Mouse (Mus musculus) CH12.LX (cell line): ENCODE results near the gene Timm29. TPM values are rescaled to one million over a fixed set of nuclear protein-coding genes. Genes with fewer than 3 reads are reported as not detected.

Source experiments
- DNase-seq: peaks from one replicate; pipeline ENCODE4 v3.0.0-alpha.2; 2013; ENCODE audit errors: extremely low read depth
- H3K27ac ChIP-seq: 2 replicates; pipeline ENCODE4 v1.5.1; 2012; ENCODE audit warnings: low read depth, mild to moderate bottlenecking, control low read depth, moderate library complexity; ENCODE audit not compliant: insufficient read depth
- H3K27me3 ChIP-seq: replicated peaks from 2 replicates; pipeline ENCODE3; 2012; ENCODE audit warnings: inconsistent platforms
- H3K36me3 ChIP-seq, 2 experiments: replicated peaks in 1 of 2; 2 replicates each; pipeline versions ENCODE3 to v1.6.1; 2012; ENCODE audit warnings: inconsistent platforms in 1 of 2, low read length in 1 of 2, mild to moderate bottlenecking in 1 of 2, mixed read lengths in 1 of 2, moderate library complexity in 1 of 2; ENCODE audit not compliant: control insufficient read depth in 1 of 2, insufficient read depth in 1 of 2
- H3K4me1 ChIP-seq, 2 experiments: 2 replicates each; pipeline ENCODE4 v1.6.1; 2012; ENCODE audit warnings: inconsistent platforms in 1 of 2, moderate library complexity in 1 of 2; ENCODE audit not compliant: insufficient read depth in 2 of 2, control insufficient read depth in 1 of 2
- H3K4me2 ChIP-seq: 2 replicates; pipeline ENCODE4 v1.6.1; 2012; ENCODE audit warnings: low read depth, mild to moderate bottlenecking, control low read depth; ENCODE audit not compliant: poor library complexity, insufficient read depth, severe bottlenecking
- H3K4me3 ChIP-seq, 3 experiments: fragments of 150-350 bp in 1 of 3; sonication (generic) in 1 of 3; replicated peaks in 1 of 3; 2 replicates each; pipeline versions ENCODE3 to v1.5.1; 2011 to 2012; ENCODE audit warnings: low read depth in 2 of 3, low read length in 2 of 3, mild to moderate bottlenecking in 2 of 3, moderate library complexity in 2 of 3, control low read depth in 1 of 3, improper control_type of control experiment in 1 of 3, inconsistent platforms in 1 of 3, mixed read lengths in 1 of 3; ENCODE audit not compliant: poor library complexity in 1 of 3
- H3K79me2 ChIP-seq: replicated peaks from 2 replicates; pipeline ENCODE4 v1.6.1; 2012; ENCODE audit warnings: mild to moderate bottlenecking, moderate library complexity; ENCODE audit not compliant: control insufficient read depth, poor library complexity, insufficient read depth, severe bottlenecking; ENCODE audit errors: extremely low read depth
- H3K9ac ChIP-seq: 2 replicates; pipeline ENCODE4 v1.6.1; 2012; ENCODE audit warnings: low read depth, mild to moderate bottlenecking, control low read depth, moderate library complexity; ENCODE audit not compliant: insufficient read depth
- H3K9me3 ChIP-seq: replicated peaks from 2 replicates; pipeline ENCODE3; 2012; ENCODE audit warnings: low read length, inconsistent platforms, mixed read lengths
- CTCF ChIP-seq, 2 experiments: IDR thresholded peaks in 1 of 2; conservative IDR thresholded peaks in 1 of 2; 2 replicates each; pipeline ENCODE4 v1.5.1; 2011 to 2012; ENCODE audit warnings: low read depth in 2 of 2, low read length in 2 of 2, improper control_type of control experiment in 1 of 2, inconsistent platforms in 1 of 2, mild to moderate bottlenecking in 1 of 2, moderate library complexity in 1 of 2
- ETS1 ChIP-seq: conservative IDR thresholded peaks from 2 replicates; pipeline ENCODE4 v1.6.1; 2012; ENCODE audit warnings: low read depth, mild to moderate bottlenecking, inconsistent platforms, low read length, improper control_type of control experiment, moderate library complexity
- GABPA ChIP-seq: IDR thresholded peaks from 2 replicates; pipeline ENCODE4 v1.6.1; 2012; ENCODE audit warnings: low read depth, low read length, improper control_type of control experiment, inconsistent platforms; ENCODE audit not compliant: insufficient replicate concordance
- IRF4 ChIP-seq: IDR thresholded peaks from 2 replicates; pipeline ENCODE4 v1.6.1; 2014; ENCODE audit warnings: low read depth, mild to moderate bottlenecking, inconsistent platforms, low read length, improper control_type of control experiment
- JUN ChIP-seq: IDR thresholded peaks from 2 replicates; pipeline ENCODE4 v1.6.1; 2011; ENCODE audit warnings: low read depth, mild to moderate bottlenecking, low read length, improper control_type of control experiment, moderate library complexity; ENCODE audit not compliant: insufficient read depth
- KAT2A ChIP-seq: IDR thresholded peaks from 2 replicates; pipeline ENCODE4 v1.6.1; 2012; ENCODE audit warnings: low read length, improper control_type of control experiment, inconsistent platforms; ENCODE audit not compliant: insufficient replicate concordance
- MEF2A ChIP-seq: IDR thresholded peaks from 2 replicates; pipeline ENCODE4 v1.6.1; 2014; ENCODE audit warnings: low read depth, mild to moderate bottlenecking, inconsistent platforms, low read length, improper control_type of control experiment, borderline replicate concordance
- MXI1 ChIP-seq: IDR thresholded peaks from 2 replicates; pipeline ENCODE4 v1.6.1; 2011; ENCODE audit warnings: mild to moderate bottlenecking, low read depth, low read length, improper control_type of control experiment
- MYC ChIP-seq: IDR thresholded peaks from 2 replicates; pipeline ENCODE4 v1.6.1; 2011; ENCODE audit warnings: low read depth, mild to moderate bottlenecking, improper control_type of control experiment, low read length
- NRF1 ChIP-seq: IDR thresholded peaks from 2 replicates; pipeline ENCODE4 v1.6.1; 2014; ENCODE audit warnings: low read depth, mild to moderate bottlenecking, inconsistent platforms, low read length, improper control_type of control experiment, moderate library complexity
- RAD21 ChIP-seq: IDR thresholded peaks from 2 replicates; pipeline ENCODE4 v1.6.1; 2011; ENCODE audit warnings: low read depth, mild to moderate bottlenecking, low read length, improper control_type of control experiment, moderate library complexity
- SIN3A ChIP-seq: IDR thresholded peaks from 2 replicates; pipeline ENCODE4 v1.6.1; 2012; ENCODE audit warnings: low read length, improper control_type of control experiment, inconsistent platforms
- SMC3 ChIP-seq: IDR thresholded peaks from 2 replicates; pipeline ENCODE4 v1.6.1; 2011; ENCODE audit warnings: low read depth, low read length, improper control_type of control experiment
- TBP ChIP-seq: conservative IDR thresholded peaks from 2 replicates; pipeline ENCODE4 v1.6.1; 2011; ENCODE audit warnings: low read depth, low read length, improper control_type of control experiment
- UBTF ChIP-seq: IDR thresholded peaks from 2 replicates; pipeline ENCODE4 v1.6.1; 2012; ENCODE audit warnings: low read depth, mild to moderate bottlenecking, inconsistent platforms, low read length, improper control_type of control experiment, moderate library complexity
- USF2 ChIP-seq: conservative IDR thresholded peaks from 2 replicates; pipeline ENCODE4 v1.6.1; 2011; ENCODE audit warnings: low read depth, low read length, improper control_type of control experiment
- ZC3H11A ChIP-seq: IDR thresholded peaks from 2 replicates; pipeline ENCODE4 v1.6.1; 2012; ENCODE audit warnings: low read depth, mild to moderate bottlenecking, inconsistent platforms, low read length, improper control_type of control experiment
- ZKSCAN1 ChIP-seq: IDR thresholded peaks from 2 replicates; pipeline ENCODE4 v1.6.1; 2012; ENCODE audit warnings: low read depth, inconsistent platforms, low read length, improper control_type of control experiment, borderline replicate concordance
- dilution Hi-C: fragments of 300-500 bp; cut with MboI; formaldehyde crosslinking; loops from 2 replicates; pipeline ENCODE4 v1.14.3; 2020; ENCODE audit warnings: low sequenced_read_pairs; ENCODE audit not compliant: extremely low pct_unique_long_range_greater_than_20kb, extremely low pct_ligation_motif_present
- in situ Hi-C: fragments of 300-500 bp; cut with MboI; formaldehyde crosslinking; loops from 3 replicates; pipeline ENCODE4 v1.14.3; 2019; ENCODE audit warnings: low sequenced_read_pairs, low pct_ligation_motif_present, low pct_unique_long_range_greater_than_20kb, mixed read lengths
- polyA plus RNA-seq: library from polyadenylated mRNA; unstranded; fragments of >175 nt; gene quantifications from 2 replicates; pipeline ENCODE4 v1.2.1, GENCODE M21; 2012; ENCODE audit warnings: low read depth; ENCODE audit not compliant: insufficient read length
- total RNA-seq, 2 experiments: library from RNA; depleted of rRNA; stranded (reverse); fragments of 300-350 nt in 1 of 2; fragments of >200 nt in 1 of 2; gene quantifications; 2 replicates each; pipeline ENCODE4 v1.2.3; 2012 to 2014

Timm29 gene
- total and polyA plus RNA-seq, 3 experiments, result 12.0 to 34.6 (median 19.5) TPM

- in situ Hi-C loops, result no loop called here
Measured at GRCm38 (mm10) chr9:21635639-21636038, 43.1 kb downstream of the Timm29 start.

GRCm38 (mm10) chr9:21639031-21639430 lies 46.5 kb downstream of the Timm29 start:
- dilution Hi-C loops, result no loop called here
- Histone ChIP-seq H3K79me2 (no peaks in the 10 kb centered on the region), H3K9me3 (no peaks in the 10 kb centered on the region), H3K36me3 (peaks cover 91 to 99% of the 10 kb centered on the region in 2 experiments), H3K4me2 (no peak overlapping the region), H3K9ac (no peak overlapping the region), H3K27ac (no peak overlapping the region), H3K27me3 (no peaks in the 10 kb centered on the region)
- no peak for DNase-seq
- in situ Hi-C loops, result no loop called here
- TF ChIP-seq RAD21, result no peak
- TF ChIP-seq NRF1, result no peak
- TF ChIP-seq, all 38 proteins: peak for 0
- no peak overlapping the region for H3K4me3 ChIP-seq
- H3K4me1 ChIP-seq, result no peaks in the 10 kb centered on the region

More at GRCm38 (mm10) chr9:21635639-21636038, 43.1 kb downstream of the Timm29 start:
- Histone ChIP-seq H3K27ac (no peak overlapping the region), H3K4me1 (no peaks in the 10 kb centered on the region), H3K79me2 (peaks cover 17% of the 10 kb centered on the region), H3K4me2 (no peak overlapping the region), H3K4me3 (no peak overlapping the region), H3K9ac (no peak overlapping the region), H3K36me3 (peaks cover 79 to 97% of the 10 kb centered on the region in 2 experiments), H3K27me3 (no peaks in the 10 kb centered on the region), H3K9me3 (no peaks in the 10 kb centered on the region)
- DNase-seq, result no peak
- dilution Hi-C loops, result no loop called here
- no peak for TF ChIP-seq MXI1
- TF ChIP-seq RAD21, result no peak
- TF ChIP-seq SMC3, result no peak
- no peak for TF ChIP-seq ZKSCAN1
- TF ChIP-seq KAT2A, result no peak
- no peak for TF ChIP-seq ZC3H11A
- no peak for TF ChIP-seq ETS1
- TF ChIP-seq USF2, result no peak
- TF ChIP-seq MEF2A, result no peak
- no peak for TF ChIP-seq SIN3A
- no peak for TF ChIP-seq MYC
- no peak for TF ChIP-seq JUN
- TF ChIP-seq GABPA, result no peak
- TF ChIP-seq IRF4, result no peak
- no peak for TF ChIP-seq CTCF (conservative IDR thresholded peaks at IDR 0.05 in 1 of 2, IDR thresholded peaks at IDR 0.05 in 1 of 2; ENCODE audit: low read depth in 2 of 2, low read length in 2 of 2)
- TF ChIP-seq TBP, result no peak
- TF ChIP-seq UBTF, result no peak

Other genes with a start within 250 kb of the Timm29 start
- gene Ilf3, start 224.9 kb upstream of the Timm29 start, total RNA-seq (2012; rRNA removed), result 77.3 TPM in 2 replicates
- gene Ilf3, start 224.9 kb upstream of the Timm29 start, total RNA-seq (2014; rRNA removed), result 72.8 and 75.8 TPM in 2 replicates
- 128 and 145 TPM in 2 replicates for gene Ilf3, start 224.9 kb upstream of the Timm29 start, polyA plus RNA-seq
- gene Qtrt1, start 180.9 kb upstream of the Timm29 start, total RNA-seq (2012; rRNA removed), result 57.8 and 60.5 TPM in 2 replicates
- 43.1 and 48.1 TPM in 2 replicates for gene Qtrt1, start 180.9 kb upstream of the Timm29 start, total RNA-seq (2014; rRNA removed)
- gene Qtrt1, start 180.9 kb upstream of the Timm29 start, polyA plus RNA-seq, result 52.4 and 56.8 TPM in 2 replicates
- gene Dnm2, start 167.8 kb upstream of the Timm29 start, total RNA-seq (2012; rRNA removed), result 51.7 and 55.4 TPM in 2 replicates
- 36.4 and 37.0 TPM in 2 replicates for gene Dnm2, start 167.8 kb upstream of the Timm29 start, total RNA-seq (2014; rRNA removed)
- gene Dnm2, start 167.8 kb upstream of the Timm29 start, polyA plus RNA-seq, result 64.3 and 66.0 TPM in 2 replicates
- gene Tmed1, start 82.5 kb upstream of the Timm29 start, total RNA-seq (2012; rRNA removed), result 28.4 and 28.8 TPM in 2 replicates
- 21.7 and 25.5 TPM in 2 replicates for gene Tmed1, start 82.5 kb upstream of the Timm29 start, total RNA-seq (2014; rRNA removed)
- gene Tmed1, start 82.5 kb upstream of the Timm29 start, polyA plus RNA-seq, result 17.1 and 19.8 TPM in 2 replicates
- 0.46 and 0.89 TPM in 2 replicates for gene AB124611, start 66.5 kb upstream of the Timm29 start, total RNA-seq (2012; rRNA removed)
- 1.5 TPM in 2 replicates for gene AB124611, start 66.5 kb upstream of the Timm29 start, total RNA-seq (2014; rRNA removed)
- 2.1 and 2.3 TPM in 2 replicates for gene AB124611, start 66.5 kb upstream of the Timm29 start, polyA plus RNA-seq
- gene Carm1, start 45.8 kb upstream of the Timm29 start, total RNA-seq (2012; rRNA removed), result 42.2 and 46.7 TPM in 2 replicates
- 19.1 and 21.5 TPM in 2 replicates for gene Carm1, start 45.8 kb upstream of the Timm29 start, total RNA-seq (2014; rRNA removed)
- gene Carm1, start 45.8 kb upstream of the Timm29 start, polyA plus RNA-seq, result 98.5 and 111 TPM in 2 replicates
- gene Yipf2, start 106 bp downstream of the Timm29 start, total RNA-seq (2012; rRNA removed), result 13.6 and 17.5 TPM in 2 replicates
- gene Yipf2, start 106 bp downstream of the Timm29 start, total RNA-seq (2014; rRNA removed), result 13.1 and 16.6 TPM in 2 replicates
- gene Yipf2, start 106 bp downstream of the Timm29 start, polyA plus RNA-seq, result 17.0 and 21.2 TPM in 2 replicates
- 74.3 and 78.9 TPM in 2 replicates for gene Smarca4, start 23.4 kb downstream of the Timm29 start, total RNA-seq (2012; rRNA removed)
- gene Smarca4, start 23.4 kb downstream of the Timm29 start, total RNA-seq (2014; rRNA removed), result 30.7 and 33.8 TPM in 2 replicates
- gene Smarca4, start 23.4 kb downstream of the Timm29 start, polyA plus RNA-seq, result 76.1 and 86.2 TPM in 2 replicates
- 24.9 and 28.2 TPM in 2 replicates for gene Ldlr, start 130.8 kb downstream of the Timm29 start, total RNA-seq (2012; rRNA removed)
- 18.3 and 24.0 TPM in 2 replicates for gene Ldlr, start 130.8 kb downstream of the Timm29 start, total RNA-seq (2014; rRNA removed)
- 31.0 and 34.7 TPM in 2 replicates for gene Ldlr, start 130.8 kb downstream of the Timm29 start, polyA plus RNA-seq
- gene Spc24, start 167.6 kb downstream of the Timm29 start, total RNA-seq (2012; rRNA removed), result 83.2 and 91.6 TPM in 2 replicates
- gene Spc24, start 167.6 kb downstream of the Timm29 start, total RNA-seq (2014; rRNA removed), result 77.6 and 82.7 TPM in 2 replicates
- 74.3 and 113 TPM in 2 replicates for gene Spc24, start 167.6 kb downstream of the Timm29 start, polyA plus RNA-seq
- gene Kank2, start 206.0 kb downstream of the Timm29 start, total RNA-seq (2012; rRNA removed), result 1.6 and 2.3 TPM in 2 replicates
- 0.09 and 0.14 TPM in 2 replicates for gene Kank2, start 206.0 kb downstream of the Timm29 start, total RNA-seq (2014; rRNA removed)
- 0.60 and 0.63 TPM in 2 replicates for gene Kank2, start 206.0 kb downstream of the Timm29 start, polyA plus RNA-seq
- not detected in 2 replicates for gene Angptl8, start 242.8 kb downstream of the Timm29 start, total RNA-seq (2012; rRNA removed)
- not detected in 2 replicates for gene Angptl8, start 242.8 kb downstream of the Timm29 start, total RNA-seq (2014; rRNA removed)
- gene Angptl8, start 242.8 kb downstream of the Timm29 start, polyA plus RNA-seq, result not detected in 2 replicates